Mouse (Mus musculus) intestine, embryonic 14.5 days (tissue): ENCODE data around the gene BC107364. TPM values are rescaled to one million over a fixed set of nuclear protein-coding genes. Genes with fewer than 3 reads are reported as not detected.
"Not testable (repeated sequence)": the region's sequence is repeated elsewhere in the genome, so short reads cannot be mapped to it uniquely, and the experiment has no call there.

Experiments
- ATAC-seq: fragments of 200-750 bp; cut with Nextera tagmentation; replicated peaks from 2 replicates; pipeline ENCODE4 v1.8.0; 2017; ENCODE audit warnings: low read depth, moderate number of reproducible peaks, moderate TSS enrichment, moderate library complexity; ENCODE audit not compliant: low FRiP score, low TSS enrichment
- DNase-seq: peaks from one replicate; pipeline ENCODE4 v3.0.0-alpha.2; 2018; ENCODE audit warnings: low spot score
- H3K27ac ChIP-seq: fragments of 300-500 bp; sonication (generic); 2 replicates; pipeline ENCODE4 v1.5.1; 2014; ENCODE audit warnings: low read depth, mild to moderate bottlenecking, control low read depth
- H3K27me3 ChIP-seq: fragments of 300-500 bp; sonication (generic); replicated peaks from 2 replicates; pipeline ENCODE4 v1.6.1; 2014; ENCODE audit warnings: low read length, control low read depth; ENCODE audit not compliant: control insufficient read depth, insufficient read depth
- H3K36me3 ChIP-seq: fragments of 300-500 bp; sonication (generic); 2 replicates; pipeline ENCODE4 v1.6.1; 2014; ENCODE audit warnings: low read length, control low read depth; ENCODE audit not compliant: control insufficient read depth, insufficient read depth
- H3K4me1 ChIP-seq: fragments of 300-500 bp; sonication (generic); replicated peaks from 2 replicates; pipeline ENCODE4 v1.6.1; 2014; ENCODE audit warnings: low read length, control low read depth, mixed read lengths; ENCODE audit not compliant: control insufficient read depth, insufficient read depth
- H3K4me2 ChIP-seq: fragments of 300-500 bp; sonication (generic); 2 replicates; pipeline ENCODE4 v1.6.1; 2014; ENCODE audit warnings: low read length
- H3K4me3 ChIP-seq: fragments of 300-500 bp; sonication (generic); 2 replicates; pipeline ENCODE4 v1.5.1; 2014; ENCODE audit warnings: low read depth, low read length, control low read depth, mixed read lengths
- H3K9ac ChIP-seq: fragments of 300-500 bp; sonication (generic); 2 replicates; pipeline ENCODE4 v1.6.1; 2014; ENCODE audit warnings: mild to moderate bottlenecking, low read length
- H3K9me3 ChIP-seq: fragments of 300-500 bp; sonication (generic); 2 replicates; pipeline ENCODE4 v1.6.1; 2016; ENCODE audit warnings: low read length, control low read depth; ENCODE audit not compliant: control insufficient read depth
- WGBS: fragments of 180-500 bp; shearing (Covaris S2); extraction: QIAGEN DNeasy Blood & Tissue Kit; methylation state at CpG from one replicate; pipeline ENCODE4 v1.1.7; 2014; 5-methylcytosine and 5-hydroxymethylcytosine counted together
- polyA plus RNA-seq: library from polyadenylated mRNA; unstranded; fragments of >200 nt; fragmentation: Nextera tagmentation; extraction: Ambion mirVana; gene quantifications from 2 replicates; pipeline ENCODE4 v1.2.1, GENCODE M21; 2014

The BC107364 gene
- not detected in 2 replicates for polyA plus RNA-seq

DNA sequence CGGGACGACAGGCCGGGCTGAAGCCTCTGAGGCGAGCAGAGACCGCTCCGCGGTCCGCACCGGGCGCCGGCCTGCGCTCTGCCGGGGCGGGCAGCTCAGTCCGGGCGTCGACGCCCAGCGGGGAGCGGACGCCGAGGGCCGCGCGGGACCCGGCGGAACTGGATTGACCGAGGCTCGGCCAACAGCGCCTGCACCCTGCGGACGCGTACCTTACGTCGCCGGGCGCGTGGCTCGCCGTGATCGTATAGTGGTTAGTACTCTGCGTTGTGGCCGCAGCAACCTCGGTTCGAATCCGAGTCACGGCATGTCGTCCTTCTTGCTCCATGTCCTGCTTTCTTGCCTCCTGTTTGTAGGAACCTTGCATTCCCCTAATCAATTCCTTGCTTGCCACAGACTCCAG, at the start of gene BC107364:
BC107364 (minus strand) TSS at position 45 of the 400 bp plus-strand sequence.
- H3K27ac ChIP-seq, H3K4me2 ChIP-seq, H3K27me3 ChIP-seq, H3K4me3 ChIP-seq, DNase-seq, H3K9me3 ChIP-seq, H3K4me1 ChIP-seq, H3K36me3 ChIP-seq, H3K9ac ChIP-seq: not testable (repeated sequence)
- no CpG with 5 or more reads among the region's 48 CpGs for WGBS
- peak; percentile 41; the same call in 1 of the 2 replicates for ATAC-seq

DNA sequence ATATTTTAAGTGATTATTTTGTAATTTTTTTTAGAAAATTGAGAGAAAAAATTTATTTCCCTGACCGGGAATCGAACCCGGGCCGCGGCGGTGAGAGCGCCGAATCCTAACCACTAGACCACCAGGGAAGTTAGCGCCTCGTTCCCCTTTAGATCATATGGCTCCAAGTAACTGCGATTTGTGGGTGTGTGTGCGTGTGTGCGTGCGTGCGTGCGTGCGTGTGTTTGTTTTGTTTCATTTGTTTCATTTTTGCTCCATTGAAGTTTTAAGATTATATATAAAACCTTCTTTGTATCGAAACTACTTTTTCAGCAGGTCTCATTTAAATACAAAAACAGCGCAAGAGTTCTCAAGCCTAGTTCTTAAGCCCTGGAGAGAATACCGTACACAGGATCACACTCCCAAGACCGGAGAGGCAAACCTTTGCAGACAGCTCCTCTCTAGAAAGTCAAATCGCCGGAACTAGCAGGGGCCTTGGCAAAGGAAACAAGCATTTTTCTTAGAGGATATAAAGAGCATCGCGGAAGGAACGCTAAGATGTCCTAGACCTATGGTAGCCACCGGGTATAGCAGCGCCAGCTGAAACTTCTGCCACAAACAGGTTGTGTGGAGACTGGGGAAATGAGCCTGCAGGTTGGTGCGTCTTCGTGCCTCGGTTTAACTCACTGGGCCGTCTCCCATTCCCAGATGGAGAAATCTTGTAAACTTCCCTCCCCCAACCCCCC, 49.4 kb upstream of the BC107364 start:
- Histone ChIP-seq H3K9me3 (no peaks in the 10 kb centered on the region), H3K4me1 (peaks cover 4% of the 10 kb centered on the region), H3K9ac (peak overlapping the region; percentile 85), H3K27me3 (no peaks in the 10 kb centered on the region), H3K36me3 (no peaks in the 10 kb centered on the region), H3K4me3 (peak overlapping the region; percentile 89), H3K27ac (peak overlapping the region; percentile 70), H3K4me2 (peak overlapping the region; percentile 99)
- DNase-seq (peak; percentile 100), ATAC-seq (peak; percentile 67; the same call in 1 of the 2 replicates)
- WGBS = under 1% methylated on average over 32 of the region's 32 CpGs

GRCm38 (mm10) chr3:96500691-96501265, 48.7 kb upstream of the BC107364 start:
- WGBS = under 1% methylated on average over 19 of the region's 19 CpGs
- Histone ChIP-seq H3K4me2 (peak overlapping the region; percentile 99), H3K27me3 (no peaks in the 10 kb centered on the region), H3K4me3 (peak overlapping the region; percentile 89), H3K9me3 (no peaks in the 10 kb centered on the region), H3K4me1 (peaks cover 4% of the 10 kb centered on the region), H3K36me3 (no peaks in the 10 kb centered on the region), H3K27ac (peak overlapping the region; percentile 94), H3K9ac (peak overlapping the region; percentile 85)
- peak; percentile 91 for DNase-seq
- ATAC-seq = peak; percentile 81

GRCm38 (mm10) chr3:96500289-96500621, 48.1 kb upstream of the BC107364 start:
- peak overlapping the region; percentile 94 for H3K27ac ChIP-seq
- ATAC-seq (peak; percentile 77), DNase-seq (peak; percentile 99)
- H3K4me3 ChIP-seq = peak overlapping the region; percentile 89
- no peaks in the 10 kb centered on the region for H3K36me3 ChIP-seq
- no peaks in the 10 kb centered on the region for H3K9me3 ChIP-seq
- WGBS = under 1% methylated on average over 17 of the region's 17 CpGs
- H3K4me1 ChIP-seq = peaks cover 4% of the 10 kb centered on the region
- peak overlapping the region; percentile 89 for H3K9ac ChIP-seq
- peak overlapping the region; percentile 99 for H3K4me2 ChIP-seq
- H3K27me3 ChIP-seq = no peaks in the 10 kb centered on the region

DNA sequence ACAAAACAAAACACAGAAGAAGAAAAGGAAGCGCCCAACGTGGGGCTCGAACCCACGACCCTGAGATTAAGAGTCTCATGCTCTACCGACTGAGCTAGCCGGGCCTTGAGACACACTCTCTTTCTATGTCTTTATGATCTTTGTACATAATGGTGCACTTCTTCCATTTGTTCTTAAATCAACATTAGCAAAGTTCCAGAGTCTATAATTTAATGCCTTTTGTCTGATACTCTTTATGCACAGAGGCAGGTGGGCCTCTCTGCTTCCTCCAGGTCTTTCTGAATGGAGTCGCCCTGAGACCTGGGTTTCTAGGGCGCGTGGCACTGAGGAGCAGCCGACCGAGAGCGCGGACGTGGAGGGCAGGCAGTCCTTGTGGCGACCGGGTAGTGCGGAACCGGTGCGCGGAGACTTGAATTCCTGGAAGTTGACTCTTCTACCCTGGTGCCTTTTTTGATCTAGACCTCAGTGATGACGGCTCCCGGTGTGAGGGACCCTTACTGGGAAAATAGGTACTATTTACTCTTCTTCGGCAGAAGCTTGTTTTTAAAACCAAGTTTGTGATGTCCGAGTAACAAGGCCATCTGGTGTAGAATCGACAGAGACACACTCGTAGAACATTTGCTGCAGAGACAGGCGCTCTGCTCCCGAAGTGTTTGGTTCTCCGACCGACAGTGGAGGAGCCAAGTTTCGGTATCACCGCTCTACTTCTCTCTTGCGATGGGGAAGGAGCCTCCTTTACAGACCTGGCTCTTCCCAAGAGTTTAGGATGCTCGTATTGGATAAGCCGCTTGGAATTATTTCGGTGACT, 47.6 kb upstream of the BC107364 start:
- Histone ChIP-seq H3K4me3 (peak overlapping the region; percentile 89), H3K27ac (peak overlapping the region; percentile 94), H3K27me3 (no peaks in the 10 kb centered on the region), H3K9ac (peak overlapping the region; percentile 89), H3K9me3 (no peaks in the 10 kb centered on the region), H3K36me3 (no peaks in the 10 kb centered on the region), H3K4me1 (peaks cover 4% of the 10 kb centered on the region), H3K4me2 (peak overlapping the region; percentile 54)
- peak; percentile 95 for DNase-seq
- WGBS = under 1% methylated on average over 36 of the region's 36 CpGs
- ATAC-seq = peak; percentile 33

- Histone ChIP-seq H3K27me3 (no peaks in the 10 kb centered on the region), H3K36me3 (no peaks in the 10 kb centered on the region), H3K9me3 (no peaks in the 10 kb centered on the region), H3K9ac (no peak overlapping the region), H3K27ac (no peak overlapping the region), H3K4me2 (peak overlapping the region; percentile 54; the same call in 1 of the 2 replicates), H3K4me3 (peak overlapping the region; percentile 89; the same call in 1 of the 2 replicates), H3K4me1 (peaks cover 4% of the 10 kb centered on the region)
- ATAC-seq (no peak), DNase-seq (no peak)
- WGBS = 75% methylated on average over 4 of the region's 4 CpGs
Measured at GRCm38 (mm10) chr3:96498476-96499245, 46.6 kb upstream of the BC107364 start.

DNA sequence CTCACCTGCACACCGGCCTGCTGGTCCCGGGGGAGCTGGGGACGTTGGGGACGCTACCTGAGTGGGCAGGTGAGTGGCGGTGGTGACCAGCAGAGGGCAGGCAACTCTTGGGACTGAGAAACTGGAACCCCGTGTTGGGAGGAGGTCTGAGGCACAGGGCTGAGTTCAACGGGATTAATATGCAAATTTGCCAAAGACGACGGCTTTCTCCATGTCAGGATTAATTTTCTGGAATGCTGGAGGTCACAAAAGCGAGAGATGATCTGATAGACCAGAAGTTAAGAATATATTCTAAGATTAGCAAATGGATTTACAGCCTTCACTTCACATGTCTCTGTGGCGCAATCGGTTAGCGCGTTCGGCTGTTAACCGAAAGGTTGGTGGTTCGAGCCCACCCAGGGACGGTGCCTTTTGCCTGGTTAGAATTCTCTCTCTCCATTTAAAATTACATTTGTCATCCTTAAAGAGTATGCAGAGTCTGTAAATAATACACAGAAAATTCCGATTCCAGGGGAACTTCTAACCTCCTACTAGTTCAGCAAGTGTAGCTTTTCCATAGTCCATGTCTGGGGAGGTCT, 45.4 kb upstream of the BC107364 start:
- 1% methylated on average over 19 of the region's 19 CpGs for WGBS
- peak; percentile 26 for ATAC-seq
- H3K9ac ChIP-seq = peak overlapping the region; percentile 33

More for the DNA sequence above, 45.4 kb upstream of the BC107364 start:
- Histone ChIP-seq H3K9me3 (no peaks in the 10 kb centered on the region), H3K27me3 (no peaks in the 10 kb centered on the region), H3K4me2 (peak overlapping the region; percentile 77), H3K4me3 (peak overlapping the region; percentile 48), H3K4me1 (peaks cover 4% of the 10 kb centered on the region; the same call in 1 of the 2 replicates), H3K36me3 (no peaks in the 10 kb centered on the region), H3K27ac (0 out of 2 replicates have a peak overlapping the region, but pooled peaks have one; percentile 22)
- peak; percentile 92 for DNase-seq
